Mouse (Mus musculus): ENCODE measurements at regions not wholly inside any gene's neighbourhood (a gene's known extent, or its start where the extent isn't known, plus 50 kb on each side); places are given as distances from the start of the nearest gene placed in this dataset.

- no peaks in the 10 kb centered on the region for H3K36me3 ChIP-seq (ENCODE audit: control insufficient read depth, insufficient read depth, low read length)
- TF ChIP-seq CTCF (conservative IDR thresholded peaks at IDR 0.05; ENCODE audit: insufficient read depth, insufficient read length, low read depth, low read length) (no peak), POLR2A (IDR thresholded peaks at IDR 0.05; ENCODE audit: low read depth, low read length) (no peak)
- WGBS: 85% methylated on average over 13 of the region's 13 CpGs
- H3K27me3 ChIP-seq (replicated peaks; ENCODE audit: control insufficient read depth, insufficient read depth, low read length): no peaks in the 10 kb centered on the region
- H3K27ac ChIP-seq (ENCODE audit: insufficient read depth, low read depth, low read length): no peak overlapping the region
- no peaks in the 10 kb centered on the region for H3K4me1 ChIP-seq (ENCODE audit: control insufficient read depth, insufficient read depth, low read length)
- no peak for DNase-seq
- H3K4me3 ChIP-seq (ENCODE audit: insufficient read depth, low read depth, low read length): no peak overlapping the region
Measured at GRCm38 (mm10) chr17:63757896-63758695, 104.8 kb upstream of the Fer start.

GRCm38 (mm10) chr17:63758817-63759404, 104.0 kb upstream of the Fer start:
- TF ChIP-seq CTCF (conservative IDR thresholded peaks at IDR 0.05; ENCODE audit: insufficient read depth, insufficient read length, low read depth, low read length) (no peak), POLR2A (IDR thresholded peaks at IDR 0.05; ENCODE audit: low read depth, low read length) (no peak)
- 54% methylated on average over 7 of the region's 7 CpGs for WGBS
- DNase-seq: no peak
- Histone ChIP-seq H3K36me3 (ENCODE audit: control insufficient read depth, insufficient read depth, low read length) (no peaks in the 10 kb centered on the region), H3K4me1 (ENCODE audit: control insufficient read depth, insufficient read depth, low read length) (no peaks in the 10 kb centered on the region), H3K27ac (ENCODE audit: insufficient read depth, low read depth, low read length) (no peak overlapping the region), H3K4me3 (ENCODE audit: insufficient read depth, low read depth, low read length) (no peak overlapping the region), H3K27me3 (replicated peaks; ENCODE audit: control insufficient read depth, insufficient read depth, low read length) (no peaks in the 10 kb centered on the region)

GRCm38 (mm10) chr17:63761058-63761457, 101.8 kb upstream of the Fer start:
- no peaks in the 10 kb centered on the region for H3K4me1 ChIP-seq (ENCODE audit: control insufficient read depth, insufficient read depth, low read length)
- no peak for DNase-seq
- no peak overlapping the region for H3K27ac ChIP-seq (ENCODE audit: insufficient read depth, low read depth, low read length)
- 85% methylated on average over 5 of the region's 5 CpGs for WGBS
- TF ChIP-seq POLR2A (IDR thresholded peaks at IDR 0.05; ENCODE audit: low read depth, low read length) (no peak), CTCF (conservative IDR thresholded peaks at IDR 0.05; ENCODE audit: insufficient read depth, insufficient read length, low read depth, low read length) (no peak)
- no peaks in the 10 kb centered on the region for H3K27me3 ChIP-seq (replicated peaks; ENCODE audit: control insufficient read depth, insufficient read depth, low read length)
- H3K4me3 ChIP-seq (ENCODE audit: insufficient read depth, low read depth, low read length): no peak overlapping the region
- H3K36me3 ChIP-seq (ENCODE audit: control insufficient read depth, insufficient read depth, low read length): no peaks in the 10 kb centered on the region

GRCm38 (mm10) chr17:63771111-63771510, 91.8 kb upstream of the Fer start:
- WGBS: 81% methylated on average over 6 of the region's 6 CpGs
- Histone ChIP-seq H3K36me3 (ENCODE audit: control insufficient read depth, insufficient read depth, low read length) (no peaks in the 10 kb centered on the region), H3K27me3 (replicated peaks; ENCODE audit: control insufficient read depth, insufficient read depth, low read length) (no peaks in the 10 kb centered on the region), H3K4me1 (ENCODE audit: control insufficient read depth, insufficient read depth, low read length) (no peaks in the 10 kb centered on the region), H3K27ac (ENCODE audit: insufficient read depth, low read depth, low read length) (no peak overlapping the region), H3K4me3 (ENCODE audit: insufficient read depth, low read depth, low read length) (no peak overlapping the region)
- no peak for DNase-seq
- no peak for TF ChIP-seq POLR2A (IDR thresholded peaks at IDR 0.05; ENCODE audit: low read depth, low read length)
- no peak for TF ChIP-seq CTCF (conservative IDR thresholded peaks at IDR 0.05; ENCODE audit: insufficient read depth, insufficient read length, low read depth, low read length)

- Histone ChIP-seq H3K27ac (ENCODE audit: insufficient read depth, low read depth, low read length) (no peak overlapping the region), H3K36me3 (ENCODE audit: control insufficient read depth, insufficient read depth, low read length) (no peaks in the 10 kb centered on the region), H3K4me3 (ENCODE audit: insufficient read depth, low read depth, low read length) (no peak overlapping the region), H3K27me3 (replicated peaks; ENCODE audit: control insufficient read depth, insufficient read depth, low read length) (no peaks in the 10 kb centered on the region), H3K4me1 (ENCODE audit: control insufficient read depth, insufficient read depth, low read length) (no peaks in the 10 kb centered on the region)
- WGBS: 41% methylated on average over 19 of the region's 19 CpGs
- DNase-seq: no peak
- TF ChIP-seq POLR2A (IDR thresholded peaks at IDR 0.05; ENCODE audit: low read depth, low read length) (no peak), CTCF (conservative IDR thresholded peaks at IDR 0.05; ENCODE audit: insufficient read depth, insufficient read length, low read depth, low read length) (no peak)
Measured at GRCm38 (mm10) chr17:63784381-63785116, 78.3 kb upstream of the Fer start.

- TF ChIP-seq POLR2A (IDR thresholded peaks at IDR 0.05; ENCODE audit: low read depth, low read length) (no peak), CTCF (conservative IDR thresholded peaks at IDR 0.05; ENCODE audit: insufficient read depth, insufficient read length, low read depth, low read length) (no peak)
- no peak overlapping the region for H3K27ac ChIP-seq (ENCODE audit: insufficient read depth, low read depth, low read length)
- no peaks in the 10 kb centered on the region for H3K36me3 ChIP-seq (ENCODE audit: control insufficient read depth, insufficient read depth, low read length)
- no peak overlapping the region for H3K4me3 ChIP-seq (ENCODE audit: insufficient read depth, low read depth, low read length)
- DNase-seq: no peak
- H3K27me3 ChIP-seq (replicated peaks; ENCODE audit: control insufficient read depth, insufficient read depth, low read length): no peaks in the 10 kb centered on the region
- no peaks in the 10 kb centered on the region for H3K4me1 ChIP-seq (ENCODE audit: control insufficient read depth, insufficient read depth, low read length)
- 71% methylated on average over 11 of the region's 11 CpGs for WGBS
Measured at GRCm38 (mm10) chr17:63786444-63786843, 76.4 kb upstream of the Fer start.

- Histone ChIP-seq H3K36me3 (ENCODE audit: control insufficient read depth, insufficient read depth, low read length) (no peaks in the 10 kb centered on the region), H3K4me3 (ENCODE audit: insufficient read depth, low read depth, low read length) (no peak overlapping the region), H3K27me3 (replicated peaks; ENCODE audit: control insufficient read depth, insufficient read depth, low read length) (no peaks in the 10 kb centered on the region), H3K4me1 (ENCODE audit: control insufficient read depth, insufficient read depth, low read length) (no peaks in the 10 kb centered on the region), H3K27ac (ENCODE audit: insufficient read depth, low read depth, low read length) (no peak overlapping the region)
- 53% methylated on average over 6 of the region's 6 CpGs for WGBS
- no peak for DNase-seq
- TF ChIP-seq POLR2A (IDR thresholded peaks at IDR 0.05; ENCODE audit: low read depth, low read length): no peak
- TF ChIP-seq CTCF (conservative IDR thresholded peaks at IDR 0.05; ENCODE audit: insufficient read depth, insufficient read length, low read depth, low read length): no peak
Measured at GRCm38 (mm10) chr17:63794352-63794751, 68.5 kb upstream of the Fer start.
